Mouse (Mus musculus) liver, embryonic 15.5 days (tissue): Measurements from ENCODE around the gene Slc2a6. TPM values are rescaled to one million over a fixed set of nuclear protein-coding genes. Genes with fewer than 3 reads are reported as not detected.

Experiments
- ATAC-seq: fragments of 200-750 bp; cut with Nextera tagmentation; 2 replicates; pipeline ENCODE4 v1.8.0; 2017; ENCODE audit warnings: moderate number of reproducible peaks, mild to moderate bottlenecking, moderate library complexity; ENCODE audit not compliant: insufficient read depth
- H3K27ac ChIP-seq: fragments of 300-500 bp; sonication (generic); replicated peaks from 2 replicates; pipeline ENCODE4 v1.5.1; 2015; ENCODE audit warnings: mild to moderate bottlenecking, inconsistent platforms
- H3K27me3 ChIP-seq: fragments of 300-500 bp; sonication (generic); 2 replicates; pipeline ENCODE4 v1.6.1; 2015; ENCODE audit warnings: mild to moderate bottlenecking, inconsistent platforms
- H3K36me3 ChIP-seq: fragments of 300-500 bp; sonication (generic); replicated peaks from 2 replicates; pipeline ENCODE4 v1.6.1; 2015; ENCODE audit warnings: moderate library complexity, mild to moderate bottlenecking, inconsistent platforms
- H3K4me1 ChIP-seq: fragments of 300-500 bp; sonication (generic); replicated peaks from 2 replicates; pipeline ENCODE4 v1.6.1; 2015; ENCODE audit warnings: inconsistent platforms
- H3K4me2 ChIP-seq: fragments of 300-500 bp; sonication (generic); 2 replicates; pipeline ENCODE4 v1.6.1; 2015; ENCODE audit warnings: moderate library complexity, mild to moderate bottlenecking, inconsistent platforms
- H3K4me3 ChIP-seq: fragments of 300-500 bp; sonication (generic); replicated peaks from 2 replicates; pipeline ENCODE4 v1.5.1; 2015; ENCODE audit warnings: mild to moderate bottlenecking, inconsistent platforms
- H3K9ac ChIP-seq: fragments of 300-500 bp; sonication (generic); 2 replicates; pipeline ENCODE4 v1.6.1; 2015; ENCODE audit warnings: moderate library complexity, mild to moderate bottlenecking, inconsistent platforms
- H3K9me3 ChIP-seq: fragments of 300-500 bp; sonication (generic); replicated peaks from 2 replicates; pipeline ENCODE4 v1.6.1; 2016; ENCODE audit warnings: inconsistent platforms
- WGBS: fragments of 180-500 bp; shearing (Covaris S2); methylation state at CpG from one replicate; pipeline ENCODE4 v1.1.7; 2015; ENCODE audit warnings: mixed read lengths; ENCODE audit not compliant: insufficient replicate concordance; 5-methylcytosine and 5-hydroxymethylcytosine counted together
- polyA plus RNA-seq: library from polyadenylated mRNA; unstranded; fragments of >200 nt; fragmentation: Nextera tagmentation; extraction: Ambion mirVana; gene quantifications from 2 replicates; pipeline ENCODE4 v1.2.1, GENCODE M21; 2015

The Slc2a6 gene
- polyA plus RNA-seq: 0.28 and 0.29 TPM in 2 replicates

DNA sequence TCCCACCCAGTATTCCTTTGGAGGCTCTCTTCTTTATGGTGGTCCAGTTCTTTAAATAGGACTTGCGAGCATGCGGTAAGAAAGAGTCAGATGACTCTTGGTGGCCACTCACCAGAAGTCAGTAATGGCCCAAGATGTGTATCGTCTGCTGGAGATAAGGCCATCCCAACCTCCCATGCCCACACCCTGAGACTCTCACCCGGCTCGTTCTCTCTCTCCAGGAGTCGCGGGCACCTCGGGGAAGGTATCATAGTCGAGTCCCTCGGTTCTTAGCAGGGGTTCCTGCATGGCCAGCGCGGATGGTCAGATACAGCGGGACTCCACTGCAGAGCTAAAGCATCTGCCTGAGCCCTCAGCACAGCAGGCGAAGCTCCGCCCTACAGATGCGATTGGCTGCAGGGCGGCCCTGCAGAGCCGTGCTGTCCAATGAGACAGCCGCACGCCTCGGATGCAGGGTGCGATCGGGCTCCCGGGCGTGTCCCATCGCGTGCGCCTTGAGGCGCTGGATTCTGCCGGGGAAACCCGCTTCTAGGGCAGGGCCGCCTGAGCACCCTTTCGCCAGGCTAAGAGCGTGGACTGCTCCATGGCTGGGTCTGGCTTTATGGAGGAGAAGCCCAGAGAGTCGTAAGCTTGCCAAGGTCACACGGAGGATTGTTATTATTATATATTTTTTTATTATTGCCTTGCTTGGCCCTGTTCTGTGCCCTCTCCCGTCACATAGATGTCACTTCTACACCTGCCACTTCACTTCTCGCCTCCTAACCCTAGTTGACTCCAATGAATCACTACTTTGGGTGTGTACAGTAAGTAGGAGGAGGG lies at the start of gene Slc2a6:
Gene Slc2a6 (minus strand): TSS at position 381 of the 819 bp plus-strand sequence.
- no peaks in the 10 kb centered on the region for H3K9me3 ChIP-seq
- H3K4me3 ChIP-seq: no peak within 1 kb of the TSS
- peak; percentile 85 for ATAC-seq
- 3% methylated on average over 38 of the region's 38 CpGs for WGBS
- no peak within 1 kb of the TSS for H3K27ac ChIP-seq
- peak within 1 kb of the TSS; percentile 50 for H3K4me2 ChIP-seq
- H3K36me3 ChIP-seq: no peaks in the 10 kb centered on the region
- H3K4me1 ChIP-seq: peaks cover 26% of the 10 kb centered on the region
- no peak within 1 kb of the TSS for H3K9ac ChIP-seq
- peaks cover 39% of the 10 kb centered on the region for H3K27me3 ChIP-seq

DNA sequence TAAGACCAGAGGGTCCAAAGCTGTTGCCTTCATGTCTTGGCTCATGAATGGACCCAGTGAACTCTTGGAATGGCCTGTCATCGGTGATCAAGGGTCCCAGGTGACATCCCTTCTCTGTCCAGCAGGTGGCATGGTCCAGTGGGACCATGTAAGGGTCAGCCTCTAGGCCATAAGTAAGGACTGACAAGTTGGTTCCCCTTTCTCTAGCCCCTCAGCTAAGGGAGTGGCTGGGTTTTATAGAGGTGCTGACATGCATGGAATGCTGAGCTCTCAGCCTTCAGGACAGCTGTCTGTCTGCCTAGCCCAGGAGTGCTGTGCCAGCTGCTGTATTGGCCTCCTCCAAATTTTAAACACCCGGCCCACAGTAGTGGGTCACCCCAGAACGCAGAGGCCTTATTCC lies 47.7 kb upstream of the Slc2a6 start:
- H3K9ac ChIP-seq: no peak overlapping the region
- H3K27me3 ChIP-seq: peaks cover 17% of the 10 kb centered on the region
- H3K36me3 ChIP-seq: no peaks in the 10 kb centered on the region
- no peak for ATAC-seq
- no peak overlapping the region for H3K4me3 ChIP-seq
- H3K9me3 ChIP-seq: no peaks in the 10 kb centered on the region
- no peak overlapping the region for H3K27ac ChIP-seq
- peaks cover 5% of the 10 kb centered on the region; the same call in 1 of the 2 replicates for H3K4me1 ChIP-seq
- no peak overlapping the region for H3K4me2 ChIP-seq
- 61% methylated on average over 3 of the region's 3 CpGs for WGBS

GRCm38 (mm10) chr2:27074804-27075203 lies 47.0 kb upstream of the Slc2a6 start:
- no peak for ATAC-seq
- Histone ChIP-seq H3K4me2 (no peak overlapping the region), H3K4me3 (no peak overlapping the region), H3K4me1 (peaks cover 5% of the 10 kb centered on the region; the same call in 1 of the 2 replicates), H3K27ac (no peak overlapping the region), H3K27me3 (peaks cover 17% of the 10 kb centered on the region), H3K9ac (no peak overlapping the region), H3K9me3 (no peaks in the 10 kb centered on the region), H3K36me3 (no peaks in the 10 kb centered on the region)
- WGBS: 62% methylated on average over 4 of the region's 4 CpGs

DNA sequence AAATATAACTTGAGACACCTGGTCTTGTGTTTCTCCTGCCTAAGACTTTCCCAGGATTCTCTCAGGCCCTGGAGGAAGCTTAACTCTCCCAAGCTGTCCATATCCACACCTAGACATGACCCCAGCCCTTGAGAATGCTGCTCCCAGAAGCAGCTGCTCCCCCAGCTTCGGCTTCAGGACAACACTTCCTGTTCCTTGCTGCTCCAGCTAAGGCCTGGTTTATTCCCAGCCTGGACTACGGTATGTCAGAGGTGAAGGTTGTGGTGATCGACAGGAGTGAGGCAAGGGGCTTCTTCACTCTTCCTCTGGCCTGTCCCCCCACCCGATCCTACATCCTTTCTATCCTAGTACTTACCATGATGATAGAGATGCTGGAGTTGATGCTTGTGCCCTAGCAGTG lies 45.6 kb upstream of the Slc2a6 start:
- no peaks in the 10 kb centered on the region for H3K36me3 ChIP-seq
- H3K27me3 ChIP-seq: peaks cover 5% of the 10 kb centered on the region; the same call in 1 of the 2 replicates
- WGBS: 49% methylated on average over 4 of the region's 4 CpGs
- H3K4me1 ChIP-seq: no peaks in the 10 kb centered on the region
- no peak overlapping the region for H3K9ac ChIP-seq
- ATAC-seq: no peak
- H3K27ac ChIP-seq: no peak overlapping the region
- no peak overlapping the region for H3K4me2 ChIP-seq
- no peak overlapping the region for H3K4me3 ChIP-seq
- H3K9me3 ChIP-seq: no peaks in the 10 kb centered on the region

GRCm38 (mm10) chr2:27071978-27072377 lies 44.2 kb upstream of the Slc2a6 start, which contains the start of gene Mymk:
Mymk (minus strand) TSS chr2:27072179.
- H3K36me3 ChIP-seq: no peaks in the 10 kb centered on the region
- ATAC-seq: no peak
- no peak within 1 kb of the TSS for H3K27ac ChIP-seq
- H3K4me2 ChIP-seq: no peak within 1 kb of the TSS
- no peak within 1 kb of the TSS for H3K4me3 ChIP-seq
- H3K4me1 ChIP-seq: no peaks in the 10 kb centered on the region
- no peaks in the 10 kb centered on the region for H3K9me3 ChIP-seq
- H3K9ac ChIP-seq: no peak within 1 kb of the TSS
- 56% methylated on average over 2 of the region's 2 CpGs for WGBS
- no peaks in the 10 kb centered on the region for H3K27me3 ChIP-seq

- H3K27ac ChIP-seq: no peak overlapping the region
- no peak overlapping the region for H3K4me3 ChIP-seq
- no peak overlapping the region for H3K4me2 ChIP-seq
- 16% methylated on average over 4 of the region's 4 CpGs for WGBS
- H3K27me3 ChIP-seq: no peaks in the 10 kb centered on the region; the same call in 1 of the 2 replicates
- no peaks in the 10 kb centered on the region for H3K36me3 ChIP-seq
- no peak overlapping the region for H3K9ac ChIP-seq
- no peaks in the 10 kb centered on the region for H3K9me3 ChIP-seq
- ATAC-seq: no peak
- H3K4me1 ChIP-seq: no peaks in the 10 kb centered on the region
Measured at GRCm38 (mm10) chr2:27071137-27071536, 43.3 kb upstream of the Slc2a6 start.

GRCm38 (mm10) chr2:27070247-27070813 lies 42.5 kb upstream of the Slc2a6 start:
- Histone ChIP-seq H3K27me3 (no peaks in the 10 kb centered on the region; the same call in 1 of the 2 replicates), H3K9me3 (no peaks in the 10 kb centered on the region), H3K4me1 (no peaks in the 10 kb centered on the region), H3K9ac (no peak overlapping the region), H3K27ac (no peak overlapping the region), H3K36me3 (no peaks in the 10 kb centered on the region), H3K4me2 (no peak overlapping the region), H3K4me3 (no peak overlapping the region)
- WGBS: 49% methylated on average over 2 of the region's 2 CpGs
- no peak for ATAC-seq

DNA sequence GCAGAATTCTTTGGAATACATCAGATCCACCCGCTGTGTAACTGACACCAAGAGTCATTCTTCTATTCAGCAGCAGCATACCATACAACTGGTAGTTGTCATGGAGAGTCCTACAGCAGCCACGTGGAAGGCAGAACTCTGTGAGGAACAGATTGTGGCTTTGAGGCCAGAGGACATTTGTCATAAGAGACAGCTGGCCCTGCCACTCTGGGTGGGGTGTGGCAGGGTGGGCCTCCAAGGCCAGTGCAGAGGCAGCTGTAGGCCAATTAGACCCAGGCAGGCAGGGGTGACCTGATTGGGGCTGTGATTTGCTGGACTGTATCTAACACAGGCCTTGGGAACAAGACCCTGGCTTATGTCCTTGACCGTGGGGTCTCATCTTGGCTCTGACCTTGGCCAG lies 41.8 kb upstream of the Slc2a6 start:
- no peaks in the 10 kb centered on the region for H3K9me3 ChIP-seq
- no peak overlapping the region for H3K4me2 ChIP-seq
- no peak overlapping the region for H3K4me3 ChIP-seq
- H3K36me3 ChIP-seq: no peaks in the 10 kb centered on the region
- H3K9ac ChIP-seq: no peak overlapping the region
- H3K27ac ChIP-seq: no peak overlapping the region
- no peaks in the 10 kb centered on the region; the same call in 1 of the 2 replicates for H3K27me3 ChIP-seq
- no peak for ATAC-seq
- 37% methylated on average over 3 of the region's 3 CpGs for WGBS
- no peaks in the 10 kb centered on the region for H3K4me1 ChIP-seq

DNA sequence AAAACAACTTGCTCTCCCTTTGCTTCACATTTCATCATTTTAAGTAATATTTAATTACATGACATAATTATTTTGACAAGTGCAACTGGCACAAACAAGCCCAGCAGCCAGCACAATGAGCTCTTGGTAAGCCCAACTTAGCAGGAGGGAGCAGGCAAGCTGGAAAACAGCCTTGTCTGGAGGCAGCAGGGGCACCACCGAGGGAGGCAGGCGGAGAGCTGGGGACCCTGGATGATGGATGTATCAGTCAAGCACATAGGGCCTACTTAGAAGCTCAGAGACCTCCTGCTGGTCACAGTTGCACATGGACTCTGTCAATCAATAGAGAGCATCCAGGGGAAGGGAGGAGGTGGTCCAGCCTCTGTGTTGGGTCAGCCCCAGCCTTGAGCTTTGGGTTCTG lies 40.2 kb upstream of the Slc2a6 start:
- H3K9me3 ChIP-seq: no peaks in the 10 kb centered on the region
- H3K9ac ChIP-seq: no peak overlapping the region
- no peak overlapping the region for H3K27ac ChIP-seq
- WGBS: 54% methylated on average over 2 of the region's 2 CpGs
- no peak overlapping the region for H3K4me2 ChIP-seq
- no peaks in the 10 kb centered on the region for H3K36me3 ChIP-seq
- no peaks in the 10 kb centered on the region; the same call in 1 of the 2 replicates for H3K27me3 ChIP-seq
- no peak for ATAC-seq
- no peak overlapping the region for H3K4me3 ChIP-seq
- H3K4me1 ChIP-seq: no peaks in the 10 kb centered on the region

GRCm38 (mm10) chr2:27067124-27067523 lies 39.3 kb upstream of the Slc2a6 start:
- Histone ChIP-seq H3K36me3 (no peaks in the 10 kb centered on the region), H3K4me1 (0 out of 2 replicates have a peak, but pooled peaks cover 2% of the 10 kb centered on the region), H3K27me3 (no peaks in the 10 kb centered on the region; the same call in 1 of the 2 replicates), H3K9ac (no peak overlapping the region), H3K27ac (no peak overlapping the region), H3K4me2 (no peak overlapping the region), H3K9me3 (no peaks in the 10 kb centered on the region), H3K4me3 (no peak overlapping the region)
- no peak for ATAC-seq
- WGBS: 57% methylated on average over 2 of the region's 2 CpGs

GRCm38 (mm10) chr2:27059187-27059586 lies 31.4 kb upstream of the Slc2a6 start:
- Histone ChIP-seq H3K4me1 (0 out of 2 replicates have a peak, but pooled peaks cover 4% of the 10 kb centered on the region), H3K9ac (no peak overlapping the region), H3K4me3 (no peak overlapping the region), H3K36me3 (no peaks in the 10 kb centered on the region), H3K27ac (no peak overlapping the region), H3K27me3 (no peaks in the 10 kb centered on the region), H3K9me3 (no peaks in the 10 kb centered on the region), H3K4me2 (no peak overlapping the region)
- 73% methylated on average over 9 of the region's 9 CpGs for WGBS
- no peak for ATAC-seq
